Comparison of ENCODE assay signal across 36 mouse cellular contexts in the genomic region with DNA sequence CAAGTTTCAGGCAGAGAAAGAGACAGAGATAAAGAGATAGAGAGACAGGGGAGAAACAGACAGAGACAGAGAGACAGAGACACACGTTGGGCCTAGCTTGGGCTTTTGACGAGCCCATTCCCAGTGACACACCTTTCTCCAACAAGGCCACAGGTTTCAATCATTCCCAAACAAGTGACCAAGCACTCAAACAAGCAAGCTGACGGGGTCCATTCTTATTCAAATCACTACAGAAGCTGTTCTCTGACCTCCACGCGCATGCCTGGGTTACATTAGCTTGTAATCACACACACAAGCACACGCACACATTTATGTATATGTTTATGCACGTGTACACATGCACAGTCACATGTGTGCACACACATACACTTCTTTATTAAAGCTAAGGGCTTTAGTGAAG. TPM values are rescaled to one million over a fixed set of nuclear protein-coding genes. Genes with fewer than 3 reads are reported as not detected.
"Had no signal": no experiment of that assay in that cellular context is flagged by ENCODE, and none has a peak within 500 bp of the region (broad histone marks: within the 10 kb centered on the region; RNA-seq: fewer than 3 reads in every experiment).

No protein-coding gene starts in this region.

- H3K9me3 ChIP-seq: limb, embryonic 10.5 days; limb, embryonic 12.5 days; limb, embryonic 13.5 days; limb, embryonic 15.5 days; liver, embryonic 12.5 days; liver, embryonic 13.5 days; liver, embryonic 15.5 days; lung, embryonic 15.5 days; megakaryocyte, embryonic 14.5 days; midbrain, embryonic 10.5 days; midbrain, embryonic 12.5 days; midbrain, embryonic 13.5 days; midbrain, embryonic 15.5 days; neural tube, embryonic 12.5 days; neural tube, embryonic 13.5 days had no signal

- ATAC-seq: liver, embryonic 12.5 days; liver, postnatal 0 days; lung, postnatal 0 days; midbrain, embryonic 13.5 days; midbrain, embryonic 15.5 days; midbrain, embryonic 16.5 days had no signal

- DNase-seq: left cerebral cortex, postnatal 4 days; liver; liver, embryonic 13.5 days; liver, postnatal 0 days; lung, adult 18-20 months; lung, adult 2 months; lung, embryonic 14.5 days; lung, postnatal 10 days; lung, postnatal 14 days; lung, postnatal 36 days; lung, postnatal 4 days; midbrain, embryonic 14.5 days had no signal

- H3K4me3 ChIP-seq: limb, embryonic 10.5 days; limb, embryonic 12.5 days; limb, embryonic 13.5 days; limb, embryonic 15.5 days; liver, embryonic 12.5 days; liver, embryonic 13.5 days; liver, embryonic 15.5 days; lung, embryonic 15.5 days; megakaryocyte, embryonic 14.5 days; midbrain, embryonic 10.5 days; midbrain, embryonic 12.5 days; midbrain, embryonic 13.5 days; midbrain, embryonic 15.5 days; myocyte; neural tube, embryonic 12.5 days; neural tube, embryonic 13.5 days had no signal

- H3K27ac ChIP-seq: limb, embryonic 10.5 days; limb, embryonic 12.5 days; limb, embryonic 13.5 days; limb, embryonic 15.5 days; liver, embryonic 12.5 days; liver, embryonic 13.5 days; liver, embryonic 14.5 days; liver, embryonic 15.5 days; lung, embryonic 15.5 days; macrophage; midbrain, embryonic 10.5 days; midbrain, embryonic 12.5 days; midbrain, embryonic 13.5 days; midbrain, embryonic 15.5 days; neural tube, embryonic 12.5 days; neural tube, embryonic 13.5 days had no signal

- H3K27me3 ChIP-seq: limb, embryonic 12.5 days; limb, embryonic 13.5 days; limb, embryonic 15.5 days; liver, embryonic 15.5 days; lung, embryonic 15.5 days; midbrain, embryonic 12.5 days; midbrain, embryonic 13.5 days; midbrain, embryonic 15.5 days; neural tube, embryonic 12.5 days; neural tube, embryonic 13.5 days had no signal

- H3K9ac ChIP-seq: limb, embryonic 12.5 days; limb, embryonic 13.5 days; limb, embryonic 15.5 days; liver, embryonic 12.5 days; liver, embryonic 13.5 days; liver, embryonic 14.5 days; liver, embryonic 15.5 days; liver, postnatal 0 days; lung, embryonic 14.5 days; lung, embryonic 15.5 days; midbrain, embryonic 12.5 days; midbrain, embryonic 13.5 days; midbrain, embryonic 15.5 days; neural tube, embryonic 12.5 days; neural tube, embryonic 13.5 days had no signal

- H3K36me3 ChIP-seq: limb, embryonic 10.5 days; limb, embryonic 12.5 days; limb, embryonic 13.5 days; limb, embryonic 15.5 days; liver, embryonic 12.5 days; liver, embryonic 13.5 days; liver, embryonic 15.5 days; lung, embryonic 15.5 days; midbrain, embryonic 10.5 days; midbrain, embryonic 12.5 days; midbrain, embryonic 13.5 days; midbrain, embryonic 15.5 days; neural tube, embryonic 12.5 days; neural tube, embryonic 13.5 days had no signal

- H3K4me2 ChIP-seq: limb, embryonic 12.5 days; limb, embryonic 13.5 days; limb, embryonic 15.5 days; liver, embryonic 11.5 days; liver, embryonic 12.5 days; liver, embryonic 13.5 days; liver, embryonic 15.5 days; lung, embryonic 14.5 days; lung, embryonic 15.5 days; midbrain, embryonic 11.5 days; midbrain, embryonic 12.5 days; midbrain, embryonic 13.5 days; midbrain, embryonic 15.5 days; neural tube, embryonic 12.5 days; neural tube, embryonic 13.5 days had no signal

- H3K4me1 ChIP-seq: limb, embryonic 10.5 days; limb, embryonic 12.5 days; limb, embryonic 13.5 days; limb, embryonic 15.5 days; liver, embryonic 12.5 days; liver, embryonic 13.5 days; liver, embryonic 15.5 days; lung, embryonic 15.5 days; midbrain, embryonic 15.5 days had no signal

RNA-seq across cellular contexts. Expression of a gene that starts 21.6 kb away (rescaled TPM):
- total RNA-seq: megakaryocyte-erythroid progenitor cell, adult 5-6 weeks; monocyte, adult 5-6 weeks had no signal
- polyA plus RNA-seq: macrophage had no signal

RNA-seq across cellular contexts. Expression of a gene that starts 52.0 kb away (rescaled TPM):
- total RNA-seq: left cerebral cortex, postnatal 25 days; left cerebral cortex, postnatal 4 days; monocyte, adult 5-6 weeks had no signal
- polyA plus RNA-seq: macrophage had no signal
